Mouse (Mus musculus) E14TG2a.4 (cell line): Measurements from ENCODE around the gene Dnajc3.

Experiments
- H3K27me3 ChIP-seq: 2 replicates; pipeline ENCODE4 v1.6.1; 2014; ENCODE audit warnings: low read length, control low read depth; ENCODE audit not compliant: insufficient read depth
- H3K36me3 ChIP-seq: 2 replicates; pipeline ENCODE4 v1.6.1; 2014; ENCODE audit warnings: low read length, control low read depth; ENCODE audit not compliant: insufficient read depth
- H3K4me1 ChIP-seq: replicated peaks from 2 replicates; pipeline ENCODE4 v1.6.1; 2014; ENCODE audit warnings: low read depth, low read length, control low read depth
- H3K4me3 ChIP-seq: replicated peaks from 2 replicates; pipeline ENCODE4 v1.5.1; 2014; ENCODE audit warnings: mild to moderate bottlenecking, low read length
- H3K9me3 ChIP-seq: 2 replicates; pipeline ENCODE4 v1.6.1; 2014; ENCODE audit warnings: low read length, control low read depth
- CTCF ChIP-seq: conservative IDR thresholded peaks from 2 replicates; pipeline ENCODE4 v1.5.1; 2014; ENCODE audit warnings: low read length
- NANOG ChIP-seq: IDR thresholded peaks from 2 replicates; pipeline ENCODE4 v1.6.1; 2014; ENCODE audit warnings: borderline replicate concordance, low read length, mixed read lengths
- POU5F1 ChIP-seq: IDR thresholded peaks from 2 replicates; pipeline ENCODE4 v1.6.1; 2014; ENCODE audit warnings: low read length, borderline replicate concordance

Gene Dnajc3

GRCm38 (mm10) chr14:119006441-119007102 lies 68.8 kb downstream of the Dnajc3 start:
- H3K4me1 ChIP-seq, result peaks cover 27% of the 10 kb centered on the region
- no peaks in the 10 kb centered on the region for H3K36me3 ChIP-seq
- H3K4me3 ChIP-seq, result peak overlapping the region; percentile 77
- no peak for TF ChIP-seq CTCF
- no peak for TF ChIP-seq NANOG
- no peak for TF ChIP-seq POU5F1
- H3K9me3 ChIP-seq, result no peaks in the 10 kb centered on the region
- H3K27me3 ChIP-seq, result no peaks in the 10 kb centered on the region

GRCm38 (mm10) chr14:119007103-119007951 lies 69.6 kb downstream of the Dnajc3 start:
- no peak for TF ChIP-seq NANOG
- Histone ChIP-seq H3K27me3 (0 out of 2 replicates have a peak, but pooled peaks cover 2% of the 10 kb centered on the region), H3K4me1 (peaks cover 27% of the 10 kb centered on the region), H3K4me3 (peak overlapping the region; percentile 77), H3K36me3 (no peaks in the 10 kb centered on the region), H3K9me3 (no peaks in the 10 kb centered on the region)

GRCm38 (mm10) chr14:119008031-119008590 lies 70.3 kb downstream of the Dnajc3 start:
- TF ChIP-seq POU5F1 (no peak), NANOG (no peak), CTCF (no peak)
- Histone ChIP-seq H3K36me3 (no peaks in the 10 kb centered on the region), H3K4me1 (peaks cover 32% of the 10 kb centered on the region), H3K27me3 (peaks cover 8% of the 10 kb centered on the region), H3K4me3 (peak overlapping the region; percentile 77), H3K9me3 (no peaks in the 10 kb centered on the region)

- Histone ChIP-seq H3K4me1 (peaks cover 35% of the 10 kb centered on the region), H3K9me3 (no peaks in the 10 kb centered on the region), H3K27me3 (peaks cover 14% of the 10 kb centered on the region), H3K36me3 (no peaks in the 10 kb centered on the region), H3K4me3 (no peak overlapping the region)
- no peak for TF ChIP-seq CTCF
- no peak for TF ChIP-seq NANOG
- no peak for TF ChIP-seq POU5F1
These were observed 71.8 kb downstream of the Dnajc3 start for GRCm38 (mm10) chr14:119009531-119009930.

GRCm38 (mm10) chr14:119012607-119013431 lies 75.0 kb downstream of the Dnajc3 start:
- no peak for TF ChIP-seq NANOG
- no peak for TF ChIP-seq CTCF
- no peak for TF ChIP-seq POU5F1
- Histone ChIP-seq H3K4me1 (peaks cover 24% of the 10 kb centered on the region), H3K4me3 (no peak overlapping the region; the same call in 1 of the 2 replicates), H3K9me3 (no peaks in the 10 kb centered on the region), H3K27me3 (peaks cover 14% of the 10 kb centered on the region), H3K36me3 (no peaks in the 10 kb centered on the region)

DNA sequence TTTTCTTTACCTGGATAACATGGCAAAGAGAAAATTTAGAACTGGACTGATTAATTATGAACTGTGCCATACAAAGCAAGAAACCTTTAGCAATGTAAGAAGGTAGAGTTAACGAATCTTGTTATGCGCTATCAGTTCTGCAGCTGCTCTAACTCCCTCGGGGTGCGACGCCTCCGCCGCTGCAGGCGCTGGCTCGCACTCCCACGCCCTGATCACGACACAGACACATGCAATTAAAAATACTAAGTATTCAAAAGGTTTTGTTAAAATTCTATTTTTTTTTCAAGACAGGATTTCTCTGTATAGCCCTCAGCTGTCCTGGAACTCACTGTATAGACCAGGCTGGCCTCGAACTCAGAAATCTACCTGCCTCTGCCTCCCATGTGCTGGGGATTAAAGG lies 75.8 kb downstream of the Dnajc3 start:
- H3K4me1 ChIP-seq, result peaks cover 19% of the 10 kb centered on the region
- H3K36me3 ChIP-seq, result no peaks in the 10 kb centered on the region
- no peak overlapping the region for H3K4me3 ChIP-seq
- H3K27me3 ChIP-seq, result peaks cover 14% of the 10 kb centered on the region
- H3K9me3 ChIP-seq, result no peaks in the 10 kb centered on the region
- TF ChIP-seq NANOG (no peak), POU5F1 (no peak), CTCF (no peak)

DNA sequence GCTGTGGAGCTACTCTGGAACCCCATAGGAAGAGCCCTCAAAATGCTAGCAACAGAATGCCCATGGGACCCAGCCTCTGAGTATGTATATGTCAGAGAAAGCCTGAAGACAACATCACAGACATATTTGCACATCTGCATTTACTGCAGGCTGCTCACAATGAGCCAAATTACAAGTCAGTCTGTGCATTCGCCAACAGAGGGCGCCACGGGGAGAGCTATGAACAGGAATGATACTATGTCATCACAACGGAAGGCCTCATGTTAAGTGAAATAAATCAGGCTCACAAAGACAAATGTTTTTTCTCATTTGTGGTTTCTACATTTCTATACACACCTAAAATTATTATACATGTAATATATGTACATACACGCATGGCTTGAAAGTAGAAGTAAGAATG lies 88.1 kb downstream of the Dnajc3 start:
- Histone ChIP-seq H3K36me3 (no peaks in the 10 kb centered on the region), H3K4me3 (no peak overlapping the region), H3K27me3 (no peaks in the 10 kb centered on the region), H3K4me1 (no peaks in the 10 kb centered on the region), H3K9me3 (peaks cover 8% of the 10 kb centered on the region)
- TF ChIP-seq CTCF (peak; percentile 45), NANOG (no peak), POU5F1 (no peak)

DNA sequence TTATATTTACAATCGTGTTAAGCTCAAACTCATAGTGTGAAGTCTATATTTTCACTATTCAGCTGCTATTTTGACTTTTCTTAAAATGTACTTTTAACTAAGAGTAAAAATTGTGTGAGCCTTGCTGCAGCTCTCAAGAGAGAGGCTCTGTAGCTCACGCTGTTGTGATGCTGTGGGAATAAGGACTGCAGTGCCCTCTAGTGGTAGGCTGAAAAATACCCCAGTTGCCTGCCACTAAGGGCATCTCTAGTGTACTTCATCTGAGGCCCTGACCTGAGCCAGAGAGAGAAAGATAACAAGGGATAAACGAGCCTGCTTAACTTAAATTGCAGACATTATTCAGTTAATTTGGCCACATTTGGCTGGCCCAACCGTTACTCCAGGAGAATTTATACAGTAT lies 89.4 kb downstream of the Dnajc3 start:
- Histone ChIP-seq H3K36me3 (no peaks in the 10 kb centered on the region), H3K4me3 (no peak overlapping the region), H3K4me1 (no peaks in the 10 kb centered on the region), H3K9me3 (peaks cover 8% of the 10 kb centered on the region), H3K27me3 (no peaks in the 10 kb centered on the region)
- TF ChIP-seq POU5F1 (no peak), CTCF (peak; percentile 58)
